Mouse (Mus musculus) liver, postnatal 0 days (tissue): ENCODE measurements around the gene Gm20696.

ENCODE experiments used
- CTCF ChIP-seq: sonication (generic); IDR thresholded peaks from 2 replicates; pipeline ENCODE4 v1.5.1; 2016; ENCODE audit warnings: antibody characterized with exemption, low read depth
- EP300 ChIP-seq: IDR thresholded peaks from 2 replicates; pipeline ENCODE4 v1.6.1; 2016; ENCODE audit warnings: antibody characterized with exemption, low read depth, mild to moderate bottlenecking

- TF ChIP-seq CTCF (no peak), EP300 (no peak)
These were observed 12.3 kb downstream of the Gm20696 start for GRCm38 (mm10) chr6:99654343-99654742.
